Mouse (Mus musculus) adrenal gland, adult 18-20 months (tissue): ENCODE results near the gene Ms4a4c. TPM values are rescaled to one million over a fixed set of nuclear protein-coding genes. Genes with fewer than 3 reads are reported as not detected.
"Not testable (repeated sequence)": the region's sequence is repeated elsewhere in the genome, so short reads cannot be mapped to it uniquely, and the experiment has no call there.

ENCODE experiments used
- DNase-seq, 2 experiments: peaks; one replicate each; pipeline ENCODE4 v3.0.0; 2021 to 2022; ENCODE audit warnings: low spot score in 2 of 2
- total RNA-seq, 2 experiments: library from RNA; stranded (reverse); gene quantifications; 1 replicate in 1 of 2; 2 replicates in 1 of 2; pipeline ENCODE4 v1.2.3; 2021

Ms4a4c gene
- total RNA-seq, 2 experiments from 2014 or later = 1.5 to 2.9 TPM

DNA sequence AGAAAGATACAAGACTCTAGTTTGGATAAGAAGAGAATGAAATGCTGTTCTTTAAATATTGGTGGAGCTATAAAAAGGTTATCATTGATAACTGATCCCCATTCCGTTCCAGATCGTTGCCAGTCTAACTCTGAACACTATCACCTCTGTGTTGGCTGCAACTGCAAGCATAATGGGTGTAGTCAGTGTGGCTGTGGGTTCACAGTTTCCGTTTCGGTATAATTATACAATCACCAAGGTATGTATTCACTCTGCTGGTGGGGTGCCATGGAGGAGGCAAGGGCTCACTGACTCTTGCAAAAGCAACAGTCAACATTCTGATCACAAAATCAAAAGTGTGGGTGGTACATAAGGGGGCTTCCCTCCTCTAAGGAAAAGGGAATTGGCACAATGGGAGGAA is 54.5 kb downstream of the Ms4a4c start:
- not testable (repeated sequence) for DNase-seq

DNA sequence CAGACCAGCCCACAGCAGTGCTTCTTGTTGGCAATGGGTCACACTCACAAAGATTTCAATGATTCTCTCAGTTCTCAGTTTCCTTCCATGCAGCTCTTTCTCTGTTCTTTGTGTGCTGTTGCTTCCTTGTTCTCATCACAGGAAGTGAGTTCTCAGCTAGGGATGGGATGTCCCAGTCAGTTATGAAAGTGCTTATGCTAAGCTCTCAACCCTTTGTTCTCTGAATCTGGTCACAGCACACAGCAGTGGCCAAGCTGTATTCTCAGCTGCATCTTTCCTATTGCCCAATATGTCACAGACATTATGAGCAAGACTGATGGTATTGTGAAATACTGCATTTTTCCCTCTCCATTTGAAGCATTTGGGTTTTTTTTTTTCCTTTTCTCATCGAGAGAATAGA is 60.2 kb downstream of the Ms4a4c start:
- not testable (repeated sequence) for DNase-seq

DNA sequence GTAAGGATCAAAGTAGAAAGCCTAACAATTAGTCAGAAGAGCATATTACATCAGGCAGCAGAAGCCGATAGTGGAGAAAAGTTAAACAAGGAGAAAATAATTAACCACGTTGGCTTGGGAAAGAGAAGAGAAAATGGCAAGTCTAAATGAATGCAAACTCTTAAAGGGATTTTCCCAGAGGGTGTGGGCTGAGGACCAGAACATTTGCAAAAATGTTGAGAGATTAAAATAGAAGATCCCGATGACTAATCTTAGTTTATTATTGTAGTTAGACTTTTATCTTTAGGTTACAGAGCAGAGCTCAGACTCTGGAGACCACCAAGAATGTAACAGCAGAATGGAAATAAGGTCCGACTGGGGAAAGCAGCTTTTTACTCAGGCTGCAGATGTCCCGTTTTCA is 61.9 kb downstream of the Ms4a4c start:
- DNase-seq = no peak

DNA sequence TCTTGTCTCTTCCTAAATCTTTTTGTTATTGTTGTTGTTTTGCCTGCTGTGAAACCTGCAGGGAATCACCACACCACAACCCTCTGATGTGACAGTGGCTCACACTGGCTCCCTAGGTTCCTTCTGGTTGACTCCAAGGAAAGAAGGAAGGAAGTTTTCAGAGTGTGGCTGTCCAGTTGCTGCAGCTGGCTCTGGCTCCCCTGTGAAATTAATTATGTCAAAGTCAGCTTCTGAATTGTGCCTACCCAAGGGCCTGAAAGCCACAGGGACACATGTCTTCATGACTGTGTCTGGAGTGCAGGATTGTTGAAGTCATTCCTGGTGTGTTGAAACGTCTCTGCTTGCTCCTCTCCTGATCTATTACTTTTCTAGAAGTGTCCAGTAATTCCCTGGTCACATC is 63.8 kb downstream of the Ms4a4c start:
- not testable (repeated sequence) for DNase-seq

DNA sequence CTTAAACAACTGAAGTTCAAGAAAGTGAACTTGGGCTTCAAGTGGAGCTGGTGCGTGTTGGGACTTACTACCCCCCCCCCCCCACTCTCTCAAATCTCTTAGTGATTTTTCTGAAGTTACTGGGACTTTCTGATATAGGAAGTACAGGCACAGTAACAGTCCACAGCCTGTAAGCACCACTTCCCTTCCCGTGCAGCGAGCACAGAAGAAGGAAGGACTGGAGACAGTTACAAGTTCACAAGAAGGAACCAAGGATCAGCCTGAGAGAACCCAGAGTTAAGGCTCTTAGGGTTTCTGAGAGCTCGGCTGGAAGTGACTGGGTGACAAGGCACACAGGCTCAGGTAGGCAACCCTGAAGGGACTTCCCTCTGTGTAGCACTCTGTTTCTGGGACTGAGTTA is 64.6 kb downstream of the Ms4a4c start, which contains the start of gene Ms4a6c:
Gene Ms4a6c (plus strand): TSS at position 152 of the 400 bp plus-strand sequence.
- not testable (repeated sequence) for DNase-seq

Other genes starting within 250 kb of the Ms4a4c start
- not detected for gene 1700025F22Rik, start 239.4 kb upstream of the Ms4a4c start, total RNA-seq
- not detected for gene Ms4a13, start 208.0 kb upstream of the Ms4a4c start, total RNA-seq
- not detected for gene Ms4a12, start 172.3 kb upstream of the Ms4a4c start, total RNA-seq
- gene Ms4a1, start 138.5 kb upstream of the Ms4a4c start, total RNA-seq = under 1 TPM; 0.29 to 0.30 TPM
- gene Ms4a5, start 120.9 kb upstream of the Ms4a4c start, total RNA-seq = not detected
- under 1 TPM; 0.13 to 0.42 TPM for gene Ms4a14, start 90.3 kb upstream of the Ms4a4c start, total RNA-seq
- 1 to 10 TPM; 1.3 to 6.4 TPM for gene Ms4a7, start 68.6 kb upstream of the Ms4a4c start, total RNA-seq
- gene Ms4a4a, start 29.2 kb upstream of the Ms4a4c start, total RNA-seq = 10 to 100 TPM; 10.1 to 12.5 TPM
- 1 to 10 TPM in 1 of 2 experiments, under 1 TPM in 1; 0.70 to 2.0 TPM for gene Ms4a4b, start 38.8 kb downstream of the Ms4a4c start, total RNA-seq
- 10 to 100 TPM; 14.6 to 21.3 TPM for gene Ms4a6c, start 64.6 kb downstream of the Ms4a4c start, total RNA-seq
- gene Gm8369, start 81.2 kb downstream of the Ms4a4c start, total RNA-seq = 1 to 10 TPM in 1 of 2 experiments, not detected in 1; 1.1 TPM
- 10 to 100 TPM; 13.6 to 14.8 TPM for gene Ms4a6b, start 111.7 kb downstream of the Ms4a4c start, total RNA-seq
- 1 to 10 TPM; 3.5 to 3.9 TPM for gene Ms4a4d, start 132.0 kb downstream of the Ms4a4c start, total RNA-seq
- gene Ms4a6d, start 200.1 kb downstream of the Ms4a4c start, total RNA-seq = 10 to 100 TPM in 1 of 2 experiments, 1 to 10 TPM in 1; 8.2 to 11.6 TPM
- not detected for gene Ms4a2, start 218.9 kb downstream of the Ms4a4c start, total RNA-seq
- not detected for gene Ms4a3, start 236.1 kb downstream of the Ms4a4c start, total RNA-seq